Mouse (Mus musculus): ENCODE results near the gene Aes. TPM values are rescaled to one million over a fixed set of nuclear protein-coding genes. Genes with fewer than 3 reads are reported as not detected.

Gene Aes
- polyA plus RNA-seq, 2 experiments = 393 to 472 TPM

DNA sequence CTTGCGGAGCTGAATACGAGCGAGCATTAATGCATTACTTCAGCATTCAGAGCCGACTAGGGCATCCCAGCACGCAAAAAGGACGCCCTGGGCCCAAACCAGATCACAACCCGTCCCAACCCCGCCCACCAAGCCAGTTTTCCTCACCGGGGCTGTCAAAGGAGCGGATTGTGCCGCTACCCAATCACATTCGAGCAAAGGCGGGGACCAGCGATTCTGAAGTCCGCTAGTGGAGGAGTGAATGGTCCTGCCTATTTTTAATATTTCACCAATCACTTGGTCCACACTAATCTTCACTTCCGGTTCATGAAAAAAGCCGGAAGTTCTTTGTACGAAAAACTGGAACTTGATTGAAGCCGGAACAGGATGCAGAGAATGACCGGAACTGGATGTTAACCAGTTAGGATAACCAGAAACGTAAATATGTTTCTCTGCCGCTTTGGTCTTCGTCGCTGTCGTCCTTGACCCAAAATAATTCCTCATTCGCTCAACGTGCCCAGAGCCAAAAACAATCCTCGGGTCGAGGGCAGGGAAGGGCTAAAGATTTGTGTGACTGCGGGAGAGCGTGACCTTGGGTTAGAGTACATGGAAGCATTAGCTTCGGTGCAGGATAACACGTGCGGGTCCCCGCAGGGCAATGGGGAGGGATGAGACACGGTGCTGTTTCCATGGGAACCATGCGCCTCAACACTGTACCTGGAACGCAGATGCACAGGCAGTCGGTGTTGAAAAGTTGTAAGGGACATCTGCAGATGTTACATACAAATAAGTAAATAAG is 46.9 kb downstream of the Aes start, which contains the start of gene BC025920:
Gene BC025920 (plus strand): TSS at position 297 of the 778 bp plus-strand sequence.
- no peaks in the 10 kb centered on the region for H3K27me3 ChIP-seq (ENCODE audit: control insufficient read depth, insufficient read depth, low read length)
- WGBS = under 1% methylated on average over 39 of the region's 39 CpGs
- H3K9ac ChIP-seq (ENCODE audit: low read depth, low read length, severe bottlenecking) = peak within 1 kb of the TSS; percentile 60
- peak; percentile 98 for DNase-seq (ENCODE audit: low spot score)
- H3K4me2 ChIP-seq (replicated peaks; ENCODE audit: low read depth, low read length, severe bottlenecking) = peak within 1 kb of the TSS; percentile 97
- H3K4me3 ChIP-seq (replicated peaks; ENCODE audit: low read length) = peak within 1 kb of the TSS; percentile 62
- no peaks in the 10 kb centered on the region for H3K9me3 ChIP-seq (ENCODE audit: control insufficient read depth, low read length)
- peaks cover 23% of the 10 kb centered on the region for H3K4me1 ChIP-seq (ENCODE audit: control insufficient read depth, insufficient read depth, low read length)
- H3K36me3 ChIP-seq (ENCODE audit: control insufficient read depth, insufficient read depth, low read length) = no peaks in the 10 kb centered on the region
- ATAC-seq (ENCODE audit: low FRiP score, low read depth) = peak; percentile 88
- no peak for TF ChIP-seq POLR2A (IDR thresholded peaks at IDR 0.05; ENCODE audit: borderline replicate concordance, extremely low read depth, insufficient read depth, insufficient read length)
- peak within 1 kb of the TSS; percentile 91 for H3K27ac ChIP-seq (replicated peaks; ENCODE audit: low read depth, low read length)

DNA sequence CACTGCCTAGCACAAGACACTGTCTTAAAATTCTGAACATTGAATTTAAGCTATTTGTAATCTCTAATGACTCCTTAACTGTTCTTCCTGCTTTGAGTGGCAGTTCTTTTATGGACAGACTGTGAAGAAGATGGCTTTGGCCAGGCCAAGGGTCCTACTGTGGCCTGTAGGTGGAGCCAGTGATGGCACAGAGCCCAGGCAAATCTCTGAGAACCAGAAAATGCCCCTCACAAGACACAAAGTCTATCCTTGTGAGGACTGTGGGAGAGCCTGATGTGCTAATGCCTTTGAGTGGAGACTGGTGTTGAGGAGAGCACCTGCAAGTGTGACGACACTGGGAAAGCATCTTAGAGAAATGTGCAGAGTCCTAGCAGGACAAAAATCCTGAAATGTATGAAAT is 49.0 kb downstream of the Aes start:
- no peak overlapping the region for H3K4me3 ChIP-seq (replicated peaks; ENCODE audit: low read length)
- peaks cover 14% of the 10 kb centered on the region for H3K4me1 ChIP-seq (ENCODE audit: control insufficient read depth, insufficient read depth, low read length)
- DNase-seq (ENCODE audit: low spot score) (no peak), ATAC-seq (ENCODE audit: low FRiP score, low read depth) (no peak)
- no peak overlapping the region for H3K9ac ChIP-seq (ENCODE audit: low read depth, low read length, severe bottlenecking)
- H3K27ac ChIP-seq (replicated peaks; ENCODE audit: low read depth, low read length) = no peak overlapping the region
- no peaks in the 10 kb centered on the region for H3K36me3 ChIP-seq (ENCODE audit: control insufficient read depth, insufficient read depth, low read length)
- no peaks in the 10 kb centered on the region for H3K27me3 ChIP-seq (ENCODE audit: control insufficient read depth, insufficient read depth, low read length)
- no peaks in the 10 kb centered on the region for H3K9me3 ChIP-seq (ENCODE audit: control insufficient read depth, low read length)
- no peak for TF ChIP-seq POLR2A (IDR thresholded peaks at IDR 0.05; ENCODE audit: borderline replicate concordance, extremely low read depth, insufficient read depth, insufficient read length)
- H3K4me2 ChIP-seq (replicated peaks; ENCODE audit: low read depth, low read length, severe bottlenecking) = no peak overlapping the region
- 88% methylated on average over 1 of the region's 1 CpGs for whole genome bisulfite sequencing

DNA sequence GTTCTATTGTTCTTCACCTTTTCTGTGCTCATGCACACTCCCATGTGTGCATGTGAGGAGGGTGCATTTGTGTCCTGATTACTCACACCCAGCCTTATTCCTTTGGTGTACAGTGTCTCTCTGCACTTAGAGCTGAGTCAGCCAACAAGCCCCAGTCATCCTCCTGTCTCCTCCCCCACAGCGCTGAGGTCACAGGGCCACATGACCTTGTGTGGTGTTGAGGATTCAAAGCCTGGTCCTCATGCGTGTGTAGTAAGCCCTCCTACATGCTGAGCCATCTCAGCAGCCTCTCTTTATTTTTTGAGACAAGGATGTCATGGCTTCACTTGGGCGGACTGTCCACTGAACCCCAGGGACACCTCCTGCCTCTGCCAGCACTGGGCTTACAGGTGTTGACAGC is 53.5 kb downstream of the Aes start:
- Histone ChIP-seq H3K9me3 (ENCODE audit: control insufficient read depth, low read length) (no peaks in the 10 kb centered on the region), H3K4me2 (replicated peaks; ENCODE audit: low read depth, low read length, severe bottlenecking) (no peak overlapping the region), H3K9ac (ENCODE audit: low read depth, low read length, severe bottlenecking) (no peak overlapping the region), H3K27ac (replicated peaks; ENCODE audit: low read depth, low read length) (no peak overlapping the region), H3K36me3 (ENCODE audit: control insufficient read depth, insufficient read depth, low read length) (no peaks in the 10 kb centered on the region), H3K4me3 (replicated peaks; ENCODE audit: low read length) (no peak overlapping the region), H3K4me1 (ENCODE audit: control insufficient read depth, insufficient read depth, low read length) (peaks cover 12% of the 10 kb centered on the region), H3K27me3 (ENCODE audit: control insufficient read depth, insufficient read depth, low read length) (no peaks in the 10 kb centered on the region)
- no peak for ATAC-seq (ENCODE audit: low FRiP score, low read depth)
- no peak for TF ChIP-seq POLR2A (IDR thresholded peaks at IDR 0.05; ENCODE audit: borderline replicate concordance, extremely low read depth, insufficient read depth, insufficient read length)
- no peak for DNase-seq (ENCODE audit: low spot score)
- 63% methylated on average over 3 of the region's 3 CpGs for WGBS

DNA sequence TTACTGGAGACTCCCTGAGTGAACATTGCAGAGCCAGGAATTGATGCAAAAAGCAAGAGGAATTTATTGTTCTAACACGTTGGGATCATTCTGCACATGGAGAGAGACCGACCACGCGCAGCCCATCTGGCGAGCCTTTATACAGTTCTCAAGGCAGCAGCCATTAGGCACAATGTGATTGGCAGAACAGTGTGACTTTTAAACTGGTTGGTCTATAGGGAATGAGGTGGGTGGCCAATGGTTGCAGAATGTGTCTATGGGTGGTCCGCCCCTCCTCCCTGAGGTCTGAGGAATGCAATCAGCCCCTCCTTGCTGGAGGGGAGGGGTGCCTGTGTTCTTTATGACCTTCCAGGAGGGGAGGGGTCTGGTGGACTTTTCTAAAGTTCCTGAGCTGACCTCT is 56.2 kb downstream of the Aes start:
- H3K9me3 ChIP-seq (ENCODE audit: control insufficient read depth, low read length) = no peaks in the 10 kb centered on the region
- WGBS = 19% methylated on average over 6 of the region's 6 CpGs
- TF ChIP-seq POLR2A (IDR thresholded peaks at IDR 0.05; ENCODE audit: borderline replicate concordance, extremely low read depth, insufficient read depth, insufficient read length) = no peak
- peaks cover 12% of the 10 kb centered on the region for H3K4me1 ChIP-seq (ENCODE audit: control insufficient read depth, insufficient read depth, low read length)
- H3K27ac ChIP-seq (replicated peaks; ENCODE audit: low read depth, low read length) = peak overlapping the region; percentile 40; the same call in 1 of the 2 replicates
- H3K4me2 ChIP-seq (replicated peaks; ENCODE audit: low read depth, low read length, severe bottlenecking) = no peak overlapping the region
- ATAC-seq (ENCODE audit: low FRiP score, low read depth) = peak; percentile 75
- H3K36me3 ChIP-seq (ENCODE audit: control insufficient read depth, insufficient read depth, low read length) = no peaks in the 10 kb centered on the region
- H3K9ac ChIP-seq (ENCODE audit: low read depth, low read length, severe bottlenecking) = no peak overlapping the region
- H3K4me3 ChIP-seq (replicated peaks; ENCODE audit: low read length) = no peak overlapping the region
- H3K27me3 ChIP-seq (ENCODE audit: control insufficient read depth, insufficient read depth, low read length) = no peaks in the 10 kb centered on the region
- DNase-seq (ENCODE audit: low spot score) = peak; percentile 66

Other genes starting within 250 kb of the Aes start
- 46.5 and 50.0 TPM in 2 replicates for gene Cactin, start 238.4 kb upstream of the Aes start, polyA plus RNA-seq (2012; rRNA removed)
- gene Cactin, start 238.4 kb upstream of the Aes start, polyA plus RNA-seq (2014; fragmentation: Nextera tagmentation; extraction: Ambion mirVana) = 25.3 and 33.9 TPM in 2 replicates
- gene Tbxa2r, start 230.8 kb upstream of the Aes start, polyA plus RNA-seq (2012; rRNA removed) = 9.2 and 13.7 TPM in 2 replicates
- gene Tbxa2r, start 230.8 kb upstream of the Aes start, polyA plus RNA-seq (2014; fragmentation: Nextera tagmentation; extraction: Ambion mirVana) = 8.5 and 10.8 TPM in 2 replicates
- gene Gipc3, start 216.2 kb upstream of the Aes start, polyA plus RNA-seq (2012; rRNA removed) = 0.09 and 0.12 TPM in 2 replicates
- 0.06 TPM in 2 replicates for gene Gipc3, start 216.2 kb upstream of the Aes start, polyA plus RNA-seq (2014; fragmentation: Nextera tagmentation; extraction: Ambion mirVana)
- gene Hmg20b, start 209.0 kb upstream of the Aes start, polyA plus RNA-seq (2012; rRNA removed) = 135 and 137 TPM in 2 replicates
- 92.9 and 104 TPM in 2 replicates for gene Hmg20b, start 209.0 kb upstream of the Aes start, polyA plus RNA-seq (2014; fragmentation: Nextera tagmentation; extraction: Ambion mirVana)
- gene Mfsd12, start 202.0 kb upstream of the Aes start, polyA plus RNA-seq (2012; rRNA removed) = 12.0 and 18.5 TPM in 2 replicates
- 6.8 and 8.0 TPM in 2 replicates for gene Mfsd12, start 202.0 kb upstream of the Aes start, polyA plus RNA-seq (2014; fragmentation: Nextera tagmentation; extraction: Ambion mirVana)
- gene 4930404N11Rik, start 193.7 kb upstream of the Aes start, polyA plus RNA-seq (2012; rRNA removed) = 0.43 and 0.95 TPM in 2 replicates
- gene 4930404N11Rik, start 193.7 kb upstream of the Aes start, polyA plus RNA-seq (2014; fragmentation: Nextera tagmentation; extraction: Ambion mirVana) = 0.37 and 0.41 TPM in 2 replicates
- gene Fzr1, start 181.0 kb upstream of the Aes start, polyA plus RNA-seq (2012; rRNA removed) = 109 and 142 TPM in 2 replicates
- gene Fzr1, start 181.0 kb upstream of the Aes start, polyA plus RNA-seq (2014; fragmentation: Nextera tagmentation; extraction: Ambion mirVana) = 92.8 and 95.5 TPM in 2 replicates
- gene Dohh, start 175.1 kb upstream of the Aes start, polyA plus RNA-seq (2012; rRNA removed) = 54.3 and 66.7 TPM in 2 replicates
- 60.0 and 63.7 TPM in 2 replicates for gene Dohh, start 175.1 kb upstream of the Aes start, polyA plus RNA-seq (2014; fragmentation: Nextera tagmentation; extraction: Ambion mirVana)
- 4.3 and 5.0 TPM in 2 replicates for gene Gm48551, start 175.0 kb upstream of the Aes start, polyA plus RNA-seq (2012; rRNA removed)
- gene Gm48551, start 175.0 kb upstream of the Aes start, polyA plus RNA-seq (2014; fragmentation: Nextera tagmentation; extraction: Ambion mirVana) = 1.1 and 2.9 TPM in 2 replicates
- 6.8 and 9.5 TPM in 2 replicates for gene Gm48552, start 170.5 kb upstream of the Aes start, polyA plus RNA-seq (2012; rRNA removed)
- gene Gm48552, start 170.5 kb upstream of the Aes start, polyA plus RNA-seq (2014; fragmentation: Nextera tagmentation; extraction: Ambion mirVana) = 0.99 and 1.2 TPM in 2 replicates
- gene Smim24, start 166.4 kb upstream of the Aes start, polyA plus RNA-seq (2012; rRNA removed) = 7.5 and 7.8 TPM in 2 replicates
- gene Smim24, start 166.4 kb upstream of the Aes start, polyA plus RNA-seq (2014; fragmentation: Nextera tagmentation; extraction: Ambion mirVana) = 4.3 and 4.6 TPM in 2 replicates
- 38.1 and 56.4 TPM in 2 replicates for gene Nfic, start 103.9 kb upstream of the Aes start, polyA plus RNA-seq (2012; rRNA removed)
- gene Nfic, start 103.9 kb upstream of the Aes start, polyA plus RNA-seq (2014; fragmentation: Nextera tagmentation; extraction: Ambion mirVana) = 97.3 and 98.9 TPM in 2 replicates
- gene Celf5, start 76.8 kb upstream of the Aes start, polyA plus RNA-seq (2012; rRNA removed) = 5.9 and 7.9 TPM in 2 replicates
- gene Celf5, start 76.8 kb upstream of the Aes start, polyA plus RNA-seq (2014; fragmentation: Nextera tagmentation; extraction: Ambion mirVana) = 0.85 and 1.6 TPM in 2 replicates
- 218 and 324 TPM in 2 replicates for gene Ncln, start 63.1 kb upstream of the Aes start, polyA plus RNA-seq (2012; rRNA removed)
- 76.4 and 89.7 TPM in 2 replicates for gene Ncln, start 63.1 kb upstream of the Aes start, polyA plus RNA-seq (2014; fragmentation: Nextera tagmentation; extraction: Ambion mirVana)
- gene S1pr4, start 59.4 kb upstream of the Aes start, polyA plus RNA-seq (2012; rRNA removed) = 0.50 and 0.79 TPM in 2 replicates
- 0.23 and 0.66 TPM in 2 replicates for gene S1pr4, start 59.4 kb upstream of the Aes start, polyA plus RNA-seq (2014; fragmentation: Nextera tagmentation; extraction: Ambion mirVana)
- gene Gna15, start 35.3 kb upstream of the Aes start, polyA plus RNA-seq (2012; rRNA removed) = 3.7 and 3.8 TPM in 2 replicates
- 3.4 and 3.8 TPM in 2 replicates for gene Gna15, start 35.3 kb upstream of the Aes start, polyA plus RNA-seq (2014; fragmentation: Nextera tagmentation; extraction: Ambion mirVana)
- 97.4 and 116 TPM in 2 replicates for gene Gna11, start 14.3 kb upstream of the Aes start, polyA plus RNA-seq (2012; rRNA removed)
- 89.1 and 91.7 TPM in 2 replicates for gene Gna11, start 14.3 kb upstream of the Aes start, polyA plus RNA-seq (2014; fragmentation: Nextera tagmentation; extraction: Ambion mirVana)
- gene Tle2, start 15.1 kb downstream of the Aes start, polyA plus RNA-seq (2012; rRNA removed) = 250 and 345 TPM in 2 replicates
- 38.1 and 52.2 TPM in 2 replicates for gene Tle2, start 15.1 kb downstream of the Aes start, polyA plus RNA-seq (2014; fragmentation: Nextera tagmentation; extraction: Ambion mirVana)
- 24.2 and 28.0 TPM in 2 replicates for gene Tle6, start 41.6 kb downstream of the Aes start, polyA plus RNA-seq (2012; rRNA removed)
- gene Tle6, start 41.6 kb downstream of the Aes start, polyA plus RNA-seq (2014; fragmentation: Nextera tagmentation; extraction: Ambion mirVana) = 9.2 and 16.6 TPM in 2 replicates
- 3.8 and 4.0 TPM in 2 replicates for gene BC025920, start 46.8 kb downstream of the Aes start, polyA plus RNA-seq (2012; rRNA removed)
- 0.58 and 0.78 TPM in 2 replicates for gene BC025920, start 46.8 kb downstream of the Aes start, polyA plus RNA-seq (2014; fragmentation: Nextera tagmentation; extraction: Ambion mirVana)
- gene Sirt6, start 68.3 kb downstream of the Aes start, polyA plus RNA-seq (2012; rRNA removed) = 70.7 and 92.4 TPM in 2 replicates
- gene Sirt6, start 68.3 kb downstream of the Aes start, polyA plus RNA-seq (2014; fragmentation: Nextera tagmentation; extraction: Ambion mirVana) = 39.5 and 40.7 TPM in 2 replicates
- 79.9 and 100 TPM in 2 replicates for gene Ankrd24, start 69.1 kb downstream of the Aes start, polyA plus RNA-seq (2012; rRNA removed)
- gene Ankrd24, start 69.1 kb downstream of the Aes start, polyA plus RNA-seq (2014; fragmentation: Nextera tagmentation; extraction: Ambion mirVana) = 5.3 and 9.6 TPM in 2 replicates
- gene Gm10778, start 89.6 kb downstream of the Aes start, polyA plus RNA-seq (2012; rRNA removed) = 2.1 and 2.8 TPM in 2 replicates
- 3.8 TPM in 2 replicates for gene Gm10778, start 89.6 kb downstream of the Aes start, polyA plus RNA-seq (2014; fragmentation: Nextera tagmentation; extraction: Ambion mirVana)
- gene Zfp433, start 145.3 kb downstream of the Aes start, polyA plus RNA-seq (2012; rRNA removed) = 4.9 and 6.6 TPM in 2 replicates
- gene Zfp433, start 145.3 kb downstream of the Aes start, polyA plus RNA-seq (2014; fragmentation: Nextera tagmentation; extraction: Ambion mirVana) = 15.0 and 18.0 TPM in 2 replicates
- gene Gm3055, start 211.7 kb downstream of the Aes start, polyA plus RNA-seq (2012; rRNA removed) = 3.9 and 6.2 TPM in 2 replicates
- 10.9 and 12.5 TPM in 2 replicates for gene Gm3055, start 211.7 kb downstream of the Aes start, polyA plus RNA-seq (2014; fragmentation: Nextera tagmentation; extraction: Ambion mirVana)

All from limb, embryonic 14.5 days (tissue).